8 mouse cellular contexts compared by ENCODE assay signal in the genomic region with DNA sequence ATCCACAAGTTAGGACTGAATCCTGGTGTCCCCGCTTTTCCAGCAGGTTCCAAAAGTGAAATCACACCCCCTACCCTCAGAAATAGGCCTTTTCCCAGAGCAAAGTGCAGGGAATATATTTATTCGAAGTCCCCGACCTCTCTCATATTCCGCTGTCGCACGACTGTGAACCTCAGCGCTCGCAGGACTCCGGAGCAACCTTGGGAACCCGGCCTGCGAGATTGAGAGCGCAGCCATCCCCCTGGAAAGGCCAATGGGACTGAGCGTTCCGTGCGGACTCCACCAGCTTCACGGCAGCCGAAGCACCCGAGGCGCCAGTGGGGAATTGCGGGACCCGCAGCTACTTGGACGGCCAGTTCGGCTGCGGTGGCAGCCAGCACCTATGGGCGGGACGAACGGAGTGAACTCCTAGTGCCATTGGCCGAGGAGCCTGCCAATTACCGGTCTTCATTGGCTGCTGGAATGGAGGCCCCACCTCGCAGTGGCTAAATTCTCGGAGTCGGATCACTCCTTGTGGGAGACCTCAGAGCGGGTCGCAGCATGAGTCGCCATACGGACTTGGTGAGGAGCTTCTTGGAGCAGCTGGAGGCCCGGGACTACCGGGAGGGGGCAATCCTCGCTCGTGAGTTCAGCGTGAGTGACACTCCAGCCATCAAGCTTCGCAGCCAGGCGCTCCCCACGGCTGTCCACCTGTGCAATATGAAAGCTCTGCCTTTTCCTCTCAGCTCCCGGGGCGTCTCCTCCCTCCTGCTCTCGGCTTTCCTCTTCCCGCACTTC. TPM values are rescaled to one million over a fixed set of nuclear protein-coding genes. Genes with fewer than 3 reads are reported as not detected.
DNase-seq lines count a peak whose midpoint lies in the region; ATAC-seq lines count a peak whose summit lies in the region.

A gene (plus strand): TSS at position 479 of the 777 bp plus-strand sequence.

- ATAC-seq in activated CD4-positive, CD25-positive, alpha-beta regulatory T cell, adult 4 months: peak; percentile 87
- peak; percentile 87 for ATAC-seq in inflammation-experienced regulatory T-cells, adult 6 months
- ATAC-seq in megakaryocyte-erythroid progenitor cell, adult 5-6 weeks (replicated peaks; ENCODE audit: low FRiP score, low TSS enrichment, poor library complexity, severe bottlenecking): peak; percentile 95

- intact Hi-C loops in gastrocnemius, postnatal 14 days (cut with DNase I; ENCODE audit: low total_unique reads): no loop called here
- intact Hi-C loops in left cerebral cortex, postnatal 10 days (cut with DNase I): loop anchor here (10.0 kb wide), 1 partner anchor 125 kb away; no protein-coding TSS in a partner anchor

- peak; percentile 94 for DNase-seq in embryo, embryonic 10 days (ENCODE audit: low spot score)
- DNase-seq in gastrocnemius, postnatal 14 days: peak; percentile 78
- peak; percentile 79 to 86 for DNase-seq in left cerebral cortex, postnatal 10 days (ENCODE audit: extremely low spot score in 1 of 2, low spot score in 2 of 2)
- peak; percentile 83 for DNase-seq in right cerebral cortex, postnatal 25 days
- DNase-seq in urinary bladder, postnatal 4 days (ENCODE audit: low spot score in 2 of 2): peak; percentile 77 to 87

RNA-seq across cellular contexts. Expression of the gene that starts here (rescaled TPM):
- 100 to 1,000 TPM; 175 to 257 TPM for polyA plus RNA-seq in activated CD4-positive, CD25-positive, alpha-beta regulatory T cell, adult 4 months (2017; shearing (Covaris generic))
- 1 to 10 TPM; 2.6 to 3.1 TPM for total RNA-seq in gastrocnemius, postnatal 14 days (2021)
- polyA plus RNA-seq in inflammation-experienced regulatory T-cells, adult 6 months (2017; shearing (Covaris generic)): 100 to 1,000 TPM; 161 to 189 (median 165) TPM
- 1 to 10 TPM; 3.6 to 4.6 TPM for total RNA-seq in left cerebral cortex, postnatal 10 days (2021)
- 12.5 and 40.1 TPM in 2 replicates for total RNA-seq in megakaryocyte-erythroid progenitor cell, adult 5-6 weeks (2014; fragmentation: Nextera tagmentation)
- total RNA-seq in megakaryocyte-erythroid progenitor cell, adult 5-6 weeks (2017): 27.3 and 67.9 TPM in 2 replicates

Comparison
In these comparisons a context has a peak if more than half of its experiments do, and no peak if none do; other contexts are left out.
1. Peak in every context shown above with its lines: DNase-seq and ATAC-seq.